Mouse (Mus musculus) adrenal gland, postnatal 36 days (tissue): ENCODE measurements around the gene Ptgdr. TPM values are rescaled to one million over a fixed set of nuclear protein-coding genes. Genes with fewer than 3 reads are reported as not detected.

ENCODE experiments used
- total RNA-seq, 2 experiments: library from RNA; stranded (reverse); gene quantifications; 2 replicates each; pipeline ENCODE4 v1.2.3; 2021

Gene Ptgdr
- total RNA-seq, 2 experiments from 2014 or later = not detected

Other genes with a start within 250 kb of the Ptgdr start
- not detected for gene Gm5624, start 231.4 kb downstream of the Ptgdr start, total RNA-seq
- gene Gm8257, start 152.9 kb downstream of the Ptgdr start, total RNA-seq = not detected
- not detected for gene Gm8267, start 109.0 kb downstream of the Ptgdr start, total RNA-seq
- under 1 TPM; 0.59 to 0.93 TPM for gene Ptger2, start 128.8 kb upstream of the Ptgdr start, total RNA-seq